14 mouse cellular contexts compared by ENCODE assay signal in the genomic region with DNA sequence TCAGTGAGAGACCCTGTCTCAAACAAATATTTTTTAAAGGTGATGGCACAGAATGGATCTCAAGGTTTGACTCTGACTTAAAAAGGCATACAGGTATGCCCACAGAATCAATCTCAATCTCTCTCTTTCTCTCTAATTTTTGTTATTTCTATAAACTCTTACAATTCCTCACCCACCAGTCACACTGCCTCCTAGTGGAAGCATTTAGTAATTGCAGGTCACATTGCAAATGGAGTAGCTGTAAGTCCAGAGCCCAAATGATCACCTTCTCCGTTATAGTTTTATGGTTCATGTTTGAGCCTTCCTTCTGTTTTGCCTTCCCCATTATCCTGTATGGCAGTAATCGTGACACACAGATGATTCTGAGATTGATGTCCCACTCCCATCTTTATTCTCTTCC.
DNase-seq lines count a peak whose midpoint lies in the region; ATAC-seq and TF ChIP-seq lines count a peak whose summit lies in the region.
"Had no signal": no experiment of that assay in that cellular context is flagged by ENCODE, and none has a peak within 500 bp of the region (broad histone marks: within the 10 kb centered on the region; RNA-seq: fewer than 3 reads in every experiment).

No protein-coding gene starts in this region.

- peak; percentile 64; the same call in 1 of the 2 replicates for TF ChIP-seq CTCF in liver, embryonic 14.5 days (IDR thresholded peaks at IDR 0.05; ENCODE audit: low read depth)
- peak; percentile 22; the same call in 1 of the 2 replicates for TF ChIP-seq CTCF in brain, embryonic 14.5 days (IDR thresholded peaks at IDR 0.05; ENCODE audit: borderline replicate concordance, extremely low read depth, insufficient read depth, insufficient read length)

- H3K27me3 ChIP-seq in liver, embryonic 14.5 days (ENCODE audit: control insufficient read depth, insufficient read depth, low read length): no peaks in the 10 kb centered on the region
- H3K27me3 ChIP-seq in liver, embryonic 11.5 days (replicated peaks; ENCODE audit: control insufficient read depth, insufficient read depth, low read length): 0 out of 2 replicates have a peak, but pooled peaks cover 3% of the 10 kb centered on the region
- no peaks in the 10 kb centered on the region for H3K27me3 ChIP-seq in stomach, embryonic 15.5 days (replicated peaks)
- H3K27me3 ChIP-seq: liver, embryonic 12.5 days; neural tube, embryonic 15.5 days had no signal

- H3K4me2 ChIP-seq in liver, embryonic 14.5 days (ENCODE audit: low read depth): no peak overlapping the region
- no peak overlapping the region for H3K4me2 ChIP-seq in liver, embryonic 11.5 days
- no peak overlapping the region for H3K4me2 ChIP-seq in stomach, embryonic 15.5 days
- H3K4me2 ChIP-seq: heart, embryonic 12.5 days; liver, embryonic 12.5 days; neural tube, embryonic 15.5 days had no signal

- no peaks in the 10 kb centered on the region for H3K9me3 ChIP-seq in liver, embryonic 14.5 days (ENCODE audit: control insufficient read depth, low read length)
- H3K9me3 ChIP-seq in liver, embryonic 11.5 days (ENCODE audit: control insufficient read depth, low read length): no peaks in the 10 kb centered on the region
- H3K9me3 ChIP-seq in stomach, embryonic 15.5 days: no peaks in the 10 kb centered on the region
- H3K9me3 ChIP-seq: heart, embryonic 12.5 days; liver, embryonic 12.5 days; neural tube, embryonic 15.5 days had no signal

- no peak overlapping the region for H3K9ac ChIP-seq in liver, embryonic 14.5 days (replicated peaks)
- H3K9ac ChIP-seq in liver, embryonic 11.5 days (ENCODE audit: low read depth, low read length): no peak overlapping the region
- H3K9ac ChIP-seq in stomach, embryonic 15.5 days: no peak overlapping the region
- H3K9ac ChIP-seq: heart, embryonic 12.5 days; liver, embryonic 12.5 days; neural tube, embryonic 15.5 days had no signal

- no peaks in the 10 kb centered on the region; a peak in 1 of 4 replicates for H3K4me1 ChIP-seq in liver, embryonic 14.5 days (replicated peaks; ENCODE audit: control insufficient read depth in 2 of 2, insufficient read depth in 2 of 2, low read length in 1 of 2)
- H3K4me1 ChIP-seq in liver, embryonic 11.5 days (replicated peaks; ENCODE audit: control insufficient read depth, insufficient read depth, low read length): no peaks in the 10 kb centered on the region
- 0 out of 2 replicates have a peak, but pooled peaks cover 5% of the 10 kb centered on the region for H3K4me1 ChIP-seq in stomach, embryonic 15.5 days
- H3K4me1 ChIP-seq: heart, embryonic 12.5 days; liver, embryonic 12.5 days; neural tube, embryonic 15.5 days had no signal

- H3K27ac ChIP-seq in liver, embryonic 14.5 days: no peak overlapping the region
- no peak overlapping the region for H3K27ac ChIP-seq in liver, embryonic 11.5 days (ENCODE audit: low read depth, low read length)
- peak overlapping the region; percentile 82 for H3K27ac ChIP-seq in stomach, embryonic 15.5 days
- H3K27ac ChIP-seq: liver, embryonic 12.5 days; macrophage; neural tube, embryonic 15.5 days had no signal

- WGBS in liver, embryonic 14.5 days (ENCODE audit: insufficient replicate concordance): 80% methylated on average over 2 of the region's 2 CpGs
- 79% methylated on average over 2 of the region's 2 CpGs for WGBS in liver, embryonic 11.5 days
- 83% methylated on average over 2 of the region's 2 CpGs for whole genome bisulfite sequencing in stomach, embryonic 15.5 days

- no peak for TF ChIP-seq POLR2A in brain, embryonic 14.5 days (IDR thresholded peaks at IDR 0.05; ENCODE audit: borderline replicate concordance, extremely low read depth, insufficient read depth, insufficient read length, poor library complexity, severe bottlenecking)

- no peak for ATAC-seq in CD4-positive, CD25-positive, alpha-beta regulatory T cell, adult 4 months
- ATAC-seq in liver, embryonic 14.5 days (ENCODE audit: insufficient read depth): no peak
- no peak for ATAC-seq in liver, embryonic 11.5 days (replicated peaks; ENCODE audit: low FRiP score)
- no peak for ATAC-seq in stomach, embryonic 15.5 days (ENCODE audit: insufficient read depth, low FRiP score, low read depth)
- ATAC-seq: forebrain, embryonic 14.5 days; liver, embryonic 12.5 days had no signal

- TF ChIP-seq EP300 in liver, embryonic 14.5 days (IDR thresholded peaks at IDR 0.05; ENCODE audit: low read depth): no peak

- DNase-seq in CD4-positive, CD25-positive, alpha-beta regulatory T cell, adult 2 months (ENCODE audit: low read depth, low spot score): peak; percentile 31
- DNase-seq in liver, embryonic 14.5 days (ENCODE audit: low read depth in 3 of 3, low spot score in 3 of 3): no peak
- DNase-seq in liver, embryonic 11.5 days (ENCODE audit: low spot score): no peak
- DNase-seq in brain, embryonic 14.5 days (ENCODE audit: low read depth): no peak
- DNase-seq in cerebellum, adult 18-20 months: no peak
- no peak for DNase-seq in layer of hippocampus, adult 9-10 months (ENCODE audit: low spot score)
- DNase-seq: cerebellum, postnatal 25 days had no signal

- H3K4me3 ChIP-seq in liver, embryonic 14.5 days (ENCODE audit: insufficient read depth in 1 of 2, low read depth in 2 of 2, low read length in 2 of 2): no peak overlapping the region
- no peak overlapping the region for H3K4me3 ChIP-seq in liver, embryonic 11.5 days (ENCODE audit: low read depth, low read length)
- H3K4me3 ChIP-seq in stomach, embryonic 15.5 days (replicated peaks): no peak overlapping the region
- H3K4me3 ChIP-seq: heart, embryonic 12.5 days; liver, embryonic 12.5 days; neural tube, embryonic 15.5 days had no signal

- H3K36me3 ChIP-seq in liver, embryonic 14.5 days (replicated peaks; ENCODE audit: control insufficient read depth, insufficient read depth, low read depth): no peaks in the 10 kb centered on the region
- H3K36me3 ChIP-seq in liver, embryonic 11.5 days (ENCODE audit: control insufficient read depth, insufficient read depth, low read length): no peaks in the 10 kb centered on the region
- H3K36me3 ChIP-seq in stomach, embryonic 15.5 days: no peaks in the 10 kb centered on the region
- H3K36me3 ChIP-seq: heart, embryonic 12.5 days; liver, embryonic 12.5 days; neural tube, embryonic 15.5 days had no signal
